Mouse (Mus musculus) ES-Bruce4 (cell line): Measurements from ENCODE around the gene Lrpprc.

Experiments used
- CTCF ChIP-seq: IDR thresholded peaks from one replicate; pipeline ENCODE4 v1.8.1; 2011; ENCODE audit warnings: low read depth, low read length
- EP300 ChIP-seq: IDR thresholded peaks from 2 replicates; pipeline ENCODE4 v1.6.1; 2011; ENCODE audit warnings: low read depth, low read length; ENCODE audit not compliant: insufficient read depth
- POLR2A ChIP-seq: IDR thresholded peaks from one replicate; pipeline ENCODE4 v1.8.1; 2011; ENCODE audit warnings: low read length; ENCODE audit not compliant: insufficient read depth

- TF ChIP-seq CTCF = no peak
- no peak for TF ChIP-seq POLR2A
- no peak for TF ChIP-seq EP300
Observed at GRCm38 (mm10) chr17:84674048-84674447, 116.5 kb downstream of the Lrpprc start.
